Mouse (Mus musculus) liver, embryonic 11.5 days (tissue): ENCODE results near the gene Fbxl15. TPM values are rescaled to one million over a fixed set of nuclear protein-coding genes. Genes with fewer than 3 reads are reported as not detected.

Source experiments
- ATAC-seq: fragments of 200-750 bp; cut with Nextera tagmentation; replicated peaks from 2 replicates; pipeline ENCODE4 v1.8.0; 2017; ENCODE audit warnings: moderate number of reproducible peaks, mild to moderate bottlenecking, moderate TSS enrichment, moderate library complexity; ENCODE audit not compliant: low FRiP score
- DNase-seq: peaks from one replicate; pipeline ENCODE4 v3.0.0-alpha.2; 2017; ENCODE audit warnings: low spot score
- H3K27ac ChIP-seq: fragments of 300-500 bp; sonication (generic); 2 replicates; pipeline ENCODE4 v1.5.1; 2014; ENCODE audit warnings: mild to moderate bottlenecking, low read depth, low read length, control low read depth
- H3K27me3 ChIP-seq: fragments of 300-500 bp; sonication (generic); replicated peaks from 2 replicates; pipeline ENCODE4 v1.6.1; 2014; ENCODE audit warnings: low read length, mixed read lengths; ENCODE audit not compliant: control insufficient read depth, insufficient read depth
- H3K36me3 ChIP-seq: fragments of 300-500 bp; sonication (generic); 2 replicates; pipeline ENCODE4 v1.6.1; 2014; ENCODE audit warnings: mild to moderate bottlenecking, low read length, moderate library complexity, mixed read lengths; ENCODE audit not compliant: control insufficient read depth, insufficient read depth
- H3K4me1 ChIP-seq: fragments of 300-500 bp; sonication (generic); replicated peaks from 2 replicates; pipeline ENCODE4 v1.6.1; 2014; ENCODE audit warnings: low read length, mixed read lengths; ENCODE audit not compliant: control insufficient read depth, insufficient read depth
- H3K4me2 ChIP-seq: fragments of 300-500 bp; sonication (generic); 2 replicates; pipeline ENCODE4 v1.6.1; 2014; ENCODE audit warnings: mild to moderate bottlenecking, control low read depth, moderate library complexity
- H3K4me3 ChIP-seq: fragments of 300-500 bp; sonication (generic); 2 replicates; pipeline ENCODE4 v1.5.1; 2014; ENCODE audit warnings: low read depth, low read length, control low read depth
- H3K9ac ChIP-seq: fragments of 300-500 bp; sonication (generic); 2 replicates; pipeline ENCODE4 v1.6.1; 2014; ENCODE audit warnings: low read depth, low read length, control low read depth
- H3K9me3 ChIP-seq: fragments of 300-500 bp; sonication (generic); 2 replicates; pipeline ENCODE4 v1.6.1; 2016; ENCODE audit warnings: low read length, inconsistent platforms, mixed read lengths; ENCODE audit not compliant: control insufficient read depth
- WGBS: fragments of 180-500 bp; shearing (Covaris S2); extraction: QIAGEN DNeasy Blood & Tissue Kit; methylation state at CpG from one replicate; pipeline ENCODE4 v1.1.7; 2014; 5-methylcytosine and 5-hydroxymethylcytosine counted together
- polyA plus RNA-seq: library from polyadenylated mRNA; unstranded; fragments of >200 nt; fragmentation: Nextera tagmentation; extraction: Ambion mirVana; gene quantifications from 2 replicates; pipeline ENCODE4 v1.2.1, GENCODE M21; 2014

Gene Fbxl15
- polyA plus RNA-seq, 1 experiment from 2014 or later, result 16.4 TPM

DNA sequence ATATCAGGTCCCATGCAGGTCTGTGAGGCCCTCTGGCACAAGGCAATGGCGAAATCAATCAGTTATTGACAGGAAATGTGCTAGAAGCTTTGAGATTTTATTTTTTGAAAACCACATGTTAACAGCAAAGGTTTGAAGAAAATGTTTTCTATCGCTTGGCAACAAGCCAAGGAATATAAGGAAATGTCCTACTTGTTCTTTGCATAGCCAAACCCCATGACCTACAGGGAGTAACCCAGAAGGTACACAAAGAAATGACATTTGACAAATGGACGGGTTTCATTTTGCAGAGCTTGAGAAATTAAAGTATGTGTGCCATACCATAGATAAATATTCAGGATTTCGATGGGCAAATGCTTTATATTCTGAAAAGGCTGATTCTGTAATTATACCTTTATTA is 31.0 kb upstream of the Fbxl15 start:
- no peaks in the 10 kb centered on the region for H3K9me3 ChIP-seq
- H3K27ac ChIP-seq, result no peak overlapping the region
- ATAC-seq (no peak), DNase-seq (no peak)
- H3K27me3 ChIP-seq, result no peaks in the 10 kb centered on the region; the same call in 1 of the 2 replicates
- no peak overlapping the region for H3K4me2 ChIP-seq
- H3K36me3 ChIP-seq, result no peaks in the 10 kb centered on the region
- H3K4me1 ChIP-seq, result no peaks in the 10 kb centered on the region
- no peak overlapping the region for H3K9ac ChIP-seq
- no peak overlapping the region for H3K4me3 ChIP-seq
- 64% methylated on average over 4 of the region's 4 CpGs for whole genome bisulfite sequencing

- Histone ChIP-seq H3K4me1 (no peaks in the 10 kb centered on the region; the same call in 1 of the 2 replicates), H3K36me3 (no peaks in the 10 kb centered on the region), H3K9me3 (no peaks in the 10 kb centered on the region), H3K27me3 (no peaks in the 10 kb centered on the region), H3K9ac (no peak overlapping the region), H3K27ac (no peak overlapping the region), H3K4me3 (no peak overlapping the region), H3K4me2 (no peak overlapping the region)
- 36% methylated on average over 8 of the region's 8 CpGs for WGBS
- ATAC-seq (no peak), DNase-seq (no peak)
Observed at GRCm38 (mm10) chr19:46300294-46301045, 27.5 kb upstream of the Fbxl15 start.

GRCm38 (mm10) chr19:46302551-46302950 is 25.4 kb upstream of the Fbxl15 start:
- no peak for ATAC-seq
- Histone ChIP-seq H3K4me2 (no peak overlapping the region), H3K36me3 (no peaks in the 10 kb centered on the region), H3K27me3 (peaks cover 6% of the 10 kb centered on the region), H3K9ac (no peak overlapping the region), H3K27ac (no peak overlapping the region), H3K9me3 (no peaks in the 10 kb centered on the region), H3K4me1 (peaks cover 5% of the 10 kb centered on the region; the same call in 1 of the 2 replicates), H3K4me3 (no peak overlapping the region)
- 83% methylated on average over 4 of the region's 4 CpGs for WGBS
- DNase-seq, result peak; percentile 26

DNA sequence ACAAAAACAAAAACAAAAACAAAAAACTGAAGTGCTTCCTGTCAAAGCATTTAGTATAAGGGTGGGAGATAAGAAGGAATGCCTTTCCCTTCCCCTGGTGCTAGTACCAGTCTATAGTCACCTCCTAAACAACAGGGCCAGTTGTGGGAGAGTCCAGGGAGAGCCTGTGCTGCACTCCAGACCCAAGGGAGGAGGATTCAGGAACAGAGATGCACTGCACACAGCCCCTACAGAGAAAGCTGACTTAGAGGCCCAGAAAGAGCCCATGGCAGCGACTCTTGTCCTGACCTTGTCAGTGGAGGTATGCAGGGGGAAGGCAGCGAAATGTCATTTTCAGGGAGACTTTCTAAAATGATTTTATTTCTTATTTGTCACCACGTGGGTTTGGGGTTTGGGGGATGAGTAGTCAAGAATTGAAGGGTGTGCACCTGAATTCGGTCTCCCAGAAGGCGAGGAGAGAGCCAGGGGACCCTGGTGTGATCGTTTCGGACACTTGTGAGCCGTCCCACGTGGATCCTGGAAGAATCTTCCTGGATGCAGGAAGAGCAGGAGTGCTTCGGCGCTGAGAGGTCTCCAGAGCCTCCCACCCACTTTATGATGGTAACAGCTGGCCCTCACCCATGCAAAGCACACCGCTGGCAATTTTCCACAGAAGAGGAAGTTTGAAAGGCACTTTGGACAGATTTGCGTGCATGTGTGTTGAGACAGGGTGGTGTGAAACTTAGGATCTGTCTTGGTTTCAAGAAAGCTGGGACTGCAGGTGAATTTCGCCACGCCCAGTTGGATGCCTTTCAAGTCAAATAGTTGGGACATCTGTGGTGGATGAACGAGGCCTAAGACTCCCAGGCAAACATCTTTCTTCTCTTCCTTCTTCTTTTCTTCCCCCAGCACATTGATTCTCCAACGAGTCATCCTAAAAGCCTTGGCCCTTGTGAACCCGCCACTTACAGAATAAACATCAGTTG is 24.5 kb upstream of the Fbxl15 start:
- H3K27ac ChIP-seq, result no peak overlapping the region
- H3K27me3 ChIP-seq, result peaks cover 11% of the 10 kb centered on the region
- ATAC-seq, result no peak
- WGBS, result 61% methylated on average over 18 of the region's 18 CpGs
- no peaks in the 10 kb centered on the region for H3K9me3 ChIP-seq
- H3K4me2 ChIP-seq, result peak overlapping the region; percentile 99
- DNase-seq, result no peak
- no peak overlapping the region for H3K9ac ChIP-seq
- no peaks in the 10 kb centered on the region for H3K36me3 ChIP-seq
- H3K4me1 ChIP-seq, result peaks cover 7% of the 10 kb centered on the region; the same call in 1 of the 2 replicates
- H3K4me3 ChIP-seq, result peak overlapping the region; percentile 79

GRCm38 (mm10) chr19:46304216-46304841 is 23.7 kb upstream of the Fbxl15 start, which contains the start of gene Nfkb2:
Nfkb2 (plus strand) TSS chr19:46304320.
- DNase-seq (peak; percentile 92), ATAC-seq (peak; percentile 87)
- H3K27ac ChIP-seq, result peak within 1 kb of the TSS; percentile 77
- H3K27me3 ChIP-seq, result peaks cover 13% of the 10 kb centered on the region
- H3K9ac ChIP-seq, result peak within 1 kb of the TSS; percentile 70
- H3K4me1 ChIP-seq, result peaks cover 14% of the 10 kb centered on the region
- no peaks in the 10 kb centered on the region for H3K9me3 ChIP-seq
- H3K4me3 ChIP-seq, result peak within 1 kb of the TSS; percentile 79
- H3K4me2 ChIP-seq, result peak within 1 kb of the TSS; percentile 99
- H3K36me3 ChIP-seq, result peaks cover under 1% of the 10 kb centered on the region; the same call in 1 of the 2 replicates
- WGBS, result under 1% methylated on average over 39 of the region's 39 CpGs

GRCm38 (mm10) chr19:46304908-46305333 is 23.1 kb upstream of the Fbxl15 start:
- H3K4me3 ChIP-seq, result peak overlapping the region; percentile 79
- no peaks in the 10 kb centered on the region for H3K9me3 ChIP-seq
- 0% methylated on average over 34 of the region's 34 CpGs for WGBS
- peaks cover 16% of the 10 kb centered on the region for H3K27me3 ChIP-seq
- peaks cover 16% of the 10 kb centered on the region for H3K4me1 ChIP-seq
- H3K27ac ChIP-seq, result peak overlapping the region; percentile 77
- H3K4me2 ChIP-seq, result peak overlapping the region; percentile 99
- H3K36me3 ChIP-seq, result peaks cover 2% of the 10 kb centered on the region; the same call in 1 of the 2 replicates
- H3K9ac ChIP-seq, result peak overlapping the region; percentile 70
- DNase-seq (no peak), ATAC-seq (peak; percentile 42)

DNA sequence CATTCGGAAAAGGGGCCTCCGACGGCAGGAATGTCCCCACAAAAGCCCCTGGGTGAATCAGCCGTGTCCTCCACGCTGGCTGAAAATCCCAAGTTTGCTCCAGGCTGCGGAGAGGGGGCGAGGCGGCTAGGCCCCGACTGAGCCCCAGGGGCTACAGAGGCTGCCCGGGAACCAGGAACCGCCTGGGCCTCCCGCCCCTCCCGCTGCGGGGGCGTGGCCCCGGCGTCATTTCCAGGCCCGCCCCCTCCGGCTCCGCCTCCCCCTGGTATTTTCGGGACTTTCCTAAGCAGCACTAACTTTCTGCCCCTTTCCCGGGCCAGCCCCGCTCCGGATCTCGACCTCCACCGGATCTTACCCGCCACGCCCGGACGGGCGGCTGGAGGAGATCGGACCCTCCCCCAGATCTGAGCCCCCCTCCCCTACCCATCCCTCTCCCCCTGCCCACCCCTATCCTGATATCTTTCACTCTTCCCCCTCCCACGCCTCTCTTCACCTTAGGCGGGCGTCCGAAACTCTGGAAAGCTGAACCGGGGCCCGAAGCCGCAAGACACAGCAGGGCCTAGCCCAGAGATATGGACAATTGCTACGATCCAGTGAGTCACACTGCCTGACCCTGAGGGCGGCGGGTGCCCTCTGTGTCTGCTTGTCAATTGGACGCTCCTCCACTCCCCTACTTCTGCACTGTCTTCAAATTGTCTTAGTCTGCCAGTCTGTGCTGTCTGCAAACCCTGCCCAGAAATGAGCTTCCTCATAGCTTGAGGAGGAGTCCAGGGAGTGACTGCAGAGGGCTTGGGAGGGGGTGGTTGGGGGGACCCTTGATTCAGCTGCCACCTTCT is 22.3 kb upstream of the Fbxl15 start:
- DNase-seq (peak; percentile 92), ATAC-seq (peak; percentile 77)
- H3K27me3 ChIP-seq, result peaks cover 16% of the 10 kb centered on the region
- peak overlapping the region; percentile 79 for H3K4me3 ChIP-seq
- H3K4me2 ChIP-seq, result peak overlapping the region; percentile 99
- peak overlapping the region; percentile 77 for H3K27ac ChIP-seq
- under 1% methylated on average over 42 of the region's 43 CpGs for WGBS
- H3K9me3 ChIP-seq, result no peaks in the 10 kb centered on the region
- H3K4me1 ChIP-seq, result peaks cover 16% of the 10 kb centered on the region
- H3K36me3 ChIP-seq, result peaks cover 2% of the 10 kb centered on the region; the same call in 1 of the 2 replicates
- peak overlapping the region; percentile 70 for H3K9ac ChIP-seq
